Mouse (Mus musculus): ENCODE results near the gene Hist1h4h. TPM values are rescaled to one million over a fixed set of nuclear protein-coding genes. Genes with fewer than 3 reads are reported as not detected.
"Not testable (repeated sequence)": the region's sequence is repeated elsewhere in the genome, so short reads cannot be mapped to it uniquely, and the experiment has no call there.

The Hist1h4h gene
- polyA plus RNA-seq, 1 experiment from 2014 or later: 6.9 TPM

DNA sequence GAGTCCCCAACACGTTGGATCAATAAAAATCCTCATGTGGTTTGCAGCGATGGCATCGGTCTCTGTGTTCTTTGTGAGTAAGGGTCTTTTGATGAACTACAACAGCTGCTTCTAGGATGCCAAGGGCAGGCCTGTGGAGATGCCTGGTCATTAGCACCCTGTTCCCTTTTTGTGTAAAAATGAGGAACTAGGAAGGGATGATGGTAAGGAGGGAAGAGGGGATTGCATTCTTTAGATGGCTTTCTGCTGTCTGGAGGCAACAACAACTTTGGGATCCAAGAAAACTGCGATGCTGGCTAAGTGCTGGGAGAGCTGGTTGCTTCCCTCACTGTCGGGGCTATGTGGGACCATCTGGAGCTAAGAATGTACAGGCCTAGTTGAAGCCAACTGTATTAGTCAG lies 7.4 kb downstream of the Hist1h4h start:
- no peak overlapping the region for H3K4me3 ChIP-seq
- no peaks in the 10 kb centered on the region for H3K27me3 ChIP-seq
- H3K4me2 ChIP-seq: no peak overlapping the region
- H3K9me3 ChIP-seq: no peaks in the 10 kb centered on the region
- H3K4me1 ChIP-seq: peaks cover 22% of the 10 kb centered on the region
- WGBS: 78% methylated on average over 5 of the region's 5 CpGs
- H3K9ac ChIP-seq: no peak overlapping the region
- H3K27ac ChIP-seq: no peak overlapping the region
- ATAC-seq (ENCODE audit: borderline replicate concordance, extremely low read depth, low FRiP score, low TSS enrichment): no peak
- no peaks in the 10 kb centered on the region for H3K36me3 ChIP-seq

DNA sequence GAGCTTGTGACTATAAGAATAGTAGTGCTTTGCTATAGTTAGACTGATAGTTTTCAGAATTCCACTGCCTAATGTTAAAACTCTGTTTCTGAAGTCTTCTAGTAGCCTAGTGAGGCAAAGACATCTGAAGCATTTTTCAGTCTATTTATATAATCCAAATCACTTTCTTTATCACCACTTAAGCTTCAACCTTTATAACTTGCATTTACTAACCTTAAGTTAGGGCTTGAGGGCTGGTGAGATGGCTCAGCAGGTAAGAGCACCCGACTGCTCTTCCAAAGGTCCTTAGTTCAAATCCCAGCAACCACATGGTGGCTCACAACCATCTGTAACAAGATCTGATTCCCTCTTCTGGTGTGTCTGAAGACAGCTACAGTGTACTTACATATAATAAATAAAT lies 9.0 kb downstream of the Hist1h4h start:
- peaks cover 17% of the 10 kb centered on the region for H3K4me1 ChIP-seq
- not testable (repeated sequence) for H3K4me3 ChIP-seq; H3K9ac ChIP-seq; H3K27ac ChIP-seq; H3K9me3 ChIP-seq; H3K27me3 ChIP-seq; ATAC-seq (ENCODE audit: borderline replicate concordance, extremely low read depth, low FRiP score, low TSS enrichment); H3K4me2 ChIP-seq; H3K36me3 ChIP-seq
- 55% methylated on average over 1 of the region's 1 CpGs for WGBS

DNA sequence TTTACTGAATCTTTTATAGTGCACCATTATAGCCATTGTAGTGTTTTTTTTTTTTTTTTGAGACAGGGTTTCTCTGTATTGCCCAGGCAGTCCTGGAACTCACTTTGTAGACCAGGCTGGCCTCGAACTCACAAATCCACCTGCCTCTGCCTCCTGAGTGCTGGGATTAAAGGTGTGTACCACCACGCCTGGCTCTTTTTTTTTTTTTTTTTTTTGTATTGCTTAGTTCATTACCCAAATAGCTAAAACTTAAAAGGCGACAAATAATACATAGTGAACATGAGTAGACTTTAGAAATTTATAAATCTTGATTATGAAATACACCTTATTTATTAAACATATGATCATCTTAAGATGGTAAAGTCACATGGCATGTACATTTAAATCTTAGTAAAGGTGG lies 10.6 kb downstream of the Hist1h4h start:
- no peak for ATAC-seq (ENCODE audit: borderline replicate concordance, extremely low read depth, low FRiP score, low TSS enrichment)
- Histone ChIP-seq H3K4me2 (no peak overlapping the region), H3K27me3 (no peaks in the 10 kb centered on the region), H3K27ac (no peak overlapping the region), H3K9me3 (no peaks in the 10 kb centered on the region), H3K4me3 (no peak overlapping the region), H3K4me1 (peaks cover 12% of the 10 kb centered on the region), H3K36me3 (no peaks in the 10 kb centered on the region), H3K9ac (no peak overlapping the region)
- 70% methylated on average over 3 of the region's 3 CpGs for WGBS

- WGBS: 5% methylated on average over 3 of the region's 3 CpGs
- H3K27me3 ChIP-seq; ATAC-seq (ENCODE audit: borderline replicate concordance, extremely low read depth, low FRiP score, low TSS enrichment); H3K4me1 ChIP-seq; H3K9me3 ChIP-seq; H3K36me3 ChIP-seq: not testable (repeated sequence)
- peak overlapping the region; percentile 49 for H3K4me3 ChIP-seq
- peak overlapping the region; percentile 58 for H3K9ac ChIP-seq
- peak overlapping the region; percentile 93 for H3K27ac ChIP-seq
- H3K4me2 ChIP-seq: peak overlapping the region; percentile 67
These were observed 11.6 kb downstream of the Hist1h4h start for GRCm38 (mm10) chr13:23542225-23542980.

DNA sequence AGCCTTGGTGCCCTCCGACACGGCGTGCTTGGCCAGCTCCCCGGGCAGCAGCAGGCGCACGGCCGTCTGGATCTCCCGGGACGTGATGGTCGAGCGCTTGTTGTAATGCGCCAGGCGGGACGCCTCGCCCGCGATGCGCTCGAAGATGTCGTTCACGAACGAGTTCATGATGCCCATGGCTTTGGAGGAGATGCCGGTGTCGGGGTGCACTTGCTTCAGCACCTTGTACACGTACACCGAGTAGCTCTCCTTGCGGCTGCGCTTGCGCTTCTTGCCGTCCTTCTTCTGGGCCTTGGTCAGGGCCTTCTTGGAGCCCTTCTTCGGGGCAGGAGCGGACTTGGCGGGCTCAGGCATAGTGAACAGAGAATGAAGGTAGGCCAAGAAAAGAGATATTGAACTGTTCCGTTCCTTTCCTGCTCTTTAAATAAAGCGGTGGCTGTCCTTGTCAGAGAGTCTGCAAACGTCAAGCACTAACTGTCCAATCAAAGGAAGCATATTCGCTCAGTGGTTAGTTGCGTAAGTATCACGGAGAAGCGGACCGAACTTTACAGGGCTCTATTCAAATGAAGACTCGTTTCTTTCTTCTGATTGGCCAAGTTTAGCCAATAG lies 12.3 kb downstream of the Hist1h4h start, which contains the start of gene Hist1h2bh:
Hist1h2bh (minus strand) TSS at position 394 of the 609 bp plus-strand sequence.
- not testable (repeated sequence) for H3K9me3 ChIP-seq, H3K4me1 ChIP-seq, H3K27me3 ChIP-seq, H3K36me3 ChIP-seq
- WGBS: under 1% methylated on average over 36 of the region's 42 CpGs
- peak within 1 kb of the TSS; percentile 93 for H3K27ac ChIP-seq
- peak; percentile 96 for ATAC-seq (ENCODE audit: borderline replicate concordance, extremely low read depth, low FRiP score, low TSS enrichment)
- peak within 1 kb of the TSS; percentile 49 for H3K4me3 ChIP-seq
- peak within 1 kb of the TSS; percentile 67 for H3K4me2 ChIP-seq
- peak within 1 kb of the TSS; percentile 58 for H3K9ac ChIP-seq

DNA sequence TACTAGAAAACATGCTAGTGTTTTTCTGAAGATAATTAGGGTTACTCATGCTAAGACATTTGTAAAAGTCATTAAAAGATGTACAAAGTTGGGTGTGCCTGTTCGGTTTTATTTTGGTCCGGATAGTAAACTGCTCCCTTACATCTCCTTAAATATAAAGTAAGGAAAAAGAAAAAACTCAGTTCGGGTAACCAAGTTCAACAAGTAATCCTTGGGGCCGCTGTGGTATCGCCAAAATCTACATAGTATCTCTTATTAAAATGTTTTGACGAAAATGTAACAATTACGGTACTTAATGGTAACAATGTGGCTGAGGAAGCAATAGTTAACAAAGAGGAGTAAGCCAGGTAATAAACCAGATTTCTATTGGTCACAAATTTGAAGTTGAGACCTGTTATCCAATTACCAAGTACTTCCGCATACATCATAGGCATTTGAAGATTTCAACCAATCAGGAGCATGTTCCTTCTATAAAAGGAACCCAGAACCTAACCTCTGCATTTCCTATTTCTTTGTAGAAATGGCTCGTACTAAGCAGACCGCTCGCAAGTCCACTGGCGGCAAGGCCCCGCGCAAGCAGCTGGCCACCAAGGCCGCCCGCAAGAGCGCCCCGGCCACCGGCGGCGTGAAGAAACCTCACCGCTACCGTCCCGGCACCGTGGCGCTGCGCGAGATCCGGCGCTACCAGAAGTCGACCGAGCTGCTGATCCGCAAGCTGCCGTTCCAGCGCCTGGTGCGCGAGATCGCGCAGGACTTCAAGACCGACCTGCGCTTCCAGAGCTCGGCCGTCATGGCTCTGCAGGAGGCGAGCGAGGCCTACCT lies 13.3 kb downstream of the Hist1h4h start, which contains the start of gene Hist1h3f:
Hist1h3f (plus strand) TSS at position 88 of the 822 bp plus-strand sequence.
- no peaks in the 10 kb centered on the region for H3K36me3 ChIP-seq
- peak; percentile 92 for ATAC-seq (ENCODE audit: borderline replicate concordance, extremely low read depth, low FRiP score, low TSS enrichment)
- H3K27ac ChIP-seq: peak within 1 kb of the TSS; percentile 93
- H3K4me2 ChIP-seq: peak within 1 kb of the TSS; percentile 67
- peak within 1 kb of the TSS; percentile 58 for H3K9ac ChIP-seq
- peaks cover 3% of the 10 kb centered on the region; the same call in 1 of the 2 replicates for H3K4me1 ChIP-seq
- peak within 1 kb of the TSS; percentile 49 for H3K4me3 ChIP-seq
- H3K27me3 ChIP-seq: no peaks in the 10 kb centered on the region
- H3K9me3 ChIP-seq: no peaks in the 10 kb centered on the region
- under 1% methylated on average over 24 of the region's 45 CpGs for WGBS

GRCm38 (mm10) chr13:23544787-23545120 lies 13.9 kb downstream of the Hist1h4h start:
- not testable (repeated sequence) for H3K4me1 ChIP-seq, H3K9me3 ChIP-seq, H3K36me3 ChIP-seq, H3K27me3 ChIP-seq
- Histone ChIP-seq H3K9ac (peak overlapping the region; percentile 49), H3K27ac (peak overlapping the region; percentile 93), H3K4me2 (peak overlapping the region; percentile 67), H3K4me3 (peak overlapping the region; percentile 49)
- 2% methylated on average over 11 of the region's 14 CpGs for WGBS
- peak; percentile 2; the same call in 1 of the 2 replicates for ATAC-seq (ENCODE audit: borderline replicate concordance, extremely low read depth, low FRiP score, low TSS enrichment)

GRCm38 (mm10) chr13:23546694-23547093 lies 15.8 kb downstream of the Hist1h4h start:
- Histone ChIP-seq H3K9me3 (no peaks in the 10 kb centered on the region), H3K9ac (no peak overlapping the region), H3K27me3 (no peaks in the 10 kb centered on the region), H3K4me1 (peaks cover 6% of the 10 kb centered on the region; the same call in 1 of the 2 replicates), H3K4me2 (no peak overlapping the region), H3K4me3 (no peak overlapping the region), H3K27ac (0 out of 2 replicates have a peak overlapping the region, but pooled peaks have one; percentile 37), H3K36me3 (no peaks in the 10 kb centered on the region)
- no peak for ATAC-seq (ENCODE audit: borderline replicate concordance, extremely low read depth, low FRiP score, low TSS enrichment)
- WGBS: 53% methylated on average over 5 of the region's 5 CpGs

DNA sequence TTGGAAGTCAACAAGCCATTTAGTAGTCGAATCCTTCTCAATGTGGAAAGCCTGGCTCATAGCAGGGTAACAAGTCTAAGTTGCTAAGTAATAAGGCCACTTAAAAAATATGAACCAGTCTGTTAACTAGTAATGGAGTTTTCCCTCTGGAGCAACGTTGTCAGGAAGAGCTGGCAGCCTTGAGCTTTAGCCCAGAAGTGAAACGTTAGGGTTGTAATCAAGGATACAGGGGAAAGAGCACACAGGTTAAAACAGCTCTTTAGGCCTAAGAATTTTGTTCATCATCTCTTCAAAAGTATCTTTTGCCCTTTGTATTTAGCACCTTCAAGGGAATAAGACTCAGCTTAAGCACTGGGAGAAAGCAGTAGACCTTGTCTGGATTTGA lies 19.9 kb downstream of the Hist1h4h start:
- H3K4me3 ChIP-seq: peak overlapping the region; percentile 48
- WGBS: 10% methylated on average over 3 of the region's 3 CpGs
- peak overlapping the region; percentile 54 for H3K9ac ChIP-seq
- ATAC-seq (ENCODE audit: borderline replicate concordance, extremely low read depth, low FRiP score, low TSS enrichment): no peak
- H3K4me1 ChIP-seq: peaks cover 10% of the 10 kb centered on the region
- peak overlapping the region; percentile 62 for H3K4me2 ChIP-seq
- no peaks in the 10 kb centered on the region for H3K27me3 ChIP-seq
- no peaks in the 10 kb centered on the region for H3K9me3 ChIP-seq
- peak overlapping the region; percentile 93 for H3K27ac ChIP-seq
- no peaks in the 10 kb centered on the region for H3K36me3 ChIP-seq

GRCm38 (mm10) chr13:23551146-23551834 lies 20.4 kb downstream of the Hist1h4h start, which contains the start of gene Hist1h4f:
Hist1h4f (minus strand) TSS chr13:23551648.
- peak; percentile 81 for ATAC-seq (ENCODE audit: borderline replicate concordance, extremely low read depth, low FRiP score, low TSS enrichment)
- Histone ChIP-seq H3K4me2 (peak within 1 kb of the TSS; percentile 62), H3K27ac (peak within 1 kb of the TSS; percentile 93), H3K4me3 (peak within 1 kb of the TSS; percentile 48), H3K9ac (peak within 1 kb of the TSS; percentile 54)
- not testable (repeated sequence) for H3K4me1 ChIP-seq, H3K36me3 ChIP-seq, H3K9me3 ChIP-seq, H3K27me3 ChIP-seq
- under 1% methylated on average over 47 of the region's 47 CpGs for WGBS
